Mouse (Mus musculus) megakaryocyte, embryonic 14.5 days (primary cell): ENCODE data around the gene Crebzf. TPM values are rescaled to one million over a fixed set of nuclear protein-coding genes. Genes with fewer than 3 reads are reported as not detected.

Source experiments
- H3K27me3 ChIP-seq: replicated peaks from 2 replicates; pipeline ENCODE3; 2012; ENCODE audit warnings: inconsistent platforms
- H3K36me3 ChIP-seq: replicated peaks from 2 replicates; pipeline ENCODE3; 2012; ENCODE audit warnings: low read length, inconsistent platforms, mixed read lengths
- H3K4me1 ChIP-seq: 2 replicates; pipeline ENCODE4 v1.6.1; 2012; ENCODE audit warnings: inconsistent platforms
- H3K4me3 ChIP-seq: replicated peaks from 2 replicates; pipeline ENCODE3; 2012; ENCODE audit warnings: moderate library complexity, mild to moderate bottlenecking, inconsistent platforms
- H3K9me3 ChIP-seq: 2 replicates; pipeline ENCODE4 v1.6.1; 2012; ENCODE audit warnings: inconsistent platforms
- FLI1 ChIP-seq: IDR thresholded peaks from 2 replicates; pipeline ENCODE4 v1.6.1; 2012; ENCODE audit warnings: low read length, inconsistent platforms, mixed read lengths
- GATA1 ChIP-seq: IDR thresholded peaks from 3 replicates; pipeline ENCODE4 v1.6.1; 2012; ENCODE audit warnings: mixed read lengths, low read length, inconsistent platforms, borderline replicate concordance
- polyA plus RNA-seq: library from polyadenylated mRNA; stranded (reverse); fragments of >175 nt; gene quantifications from 2 replicates; pipeline ENCODE4 v1.2.3, GENCODE M21; 2012; ENCODE audit warnings: low replicate concordance; ENCODE audit not compliant: insufficient read depth

Gene Crebzf
- polyA plus RNA-seq, 1 experiment: 18.7 TPM

DNA sequence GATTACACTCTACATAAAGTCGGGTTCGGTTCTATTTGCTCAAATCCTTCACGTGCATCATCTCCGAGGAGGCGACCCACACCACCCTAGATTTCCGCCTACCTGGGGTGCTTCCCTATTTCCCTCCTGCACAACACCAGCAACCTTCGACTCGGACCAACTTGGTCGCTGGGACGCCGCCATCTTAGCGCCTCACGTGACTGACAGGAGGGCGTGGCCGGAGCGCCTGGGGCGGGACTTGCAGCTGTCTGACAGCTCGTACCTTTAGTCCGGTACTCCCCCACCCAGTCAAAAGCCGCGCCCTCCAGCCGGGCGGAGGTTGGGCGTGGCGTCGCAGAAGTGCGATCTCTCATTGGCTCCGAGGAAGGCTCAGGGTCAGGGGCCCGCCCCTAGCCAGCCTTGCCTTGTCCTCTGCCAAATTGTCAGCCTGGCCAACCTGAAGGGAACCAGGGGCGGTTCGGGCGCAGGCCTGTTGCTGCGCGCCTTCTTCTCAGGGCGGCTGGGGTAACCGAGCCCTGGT, 33.3 kb downstream of the Crebzf start, which contains the start of gene Tmem126b:
Gene Tmem126b, minus strand, starts transcription at position 209 of the 520 bp plus-strand sequence.
- TF ChIP-seq GATA1 (no peak), FLI1 (no peak)
- no peaks in the 10 kb centered on the region for H3K27me3 ChIP-seq
- H3K4me1 ChIP-seq: peaks cover 28% of the 10 kb centered on the region
- peaks cover 17% of the 10 kb centered on the region for H3K36me3 ChIP-seq
- peak within 1 kb of the TSS; percentile 97 for H3K4me3 ChIP-seq
- no peaks in the 10 kb centered on the region for H3K9me3 ChIP-seq

DNA sequence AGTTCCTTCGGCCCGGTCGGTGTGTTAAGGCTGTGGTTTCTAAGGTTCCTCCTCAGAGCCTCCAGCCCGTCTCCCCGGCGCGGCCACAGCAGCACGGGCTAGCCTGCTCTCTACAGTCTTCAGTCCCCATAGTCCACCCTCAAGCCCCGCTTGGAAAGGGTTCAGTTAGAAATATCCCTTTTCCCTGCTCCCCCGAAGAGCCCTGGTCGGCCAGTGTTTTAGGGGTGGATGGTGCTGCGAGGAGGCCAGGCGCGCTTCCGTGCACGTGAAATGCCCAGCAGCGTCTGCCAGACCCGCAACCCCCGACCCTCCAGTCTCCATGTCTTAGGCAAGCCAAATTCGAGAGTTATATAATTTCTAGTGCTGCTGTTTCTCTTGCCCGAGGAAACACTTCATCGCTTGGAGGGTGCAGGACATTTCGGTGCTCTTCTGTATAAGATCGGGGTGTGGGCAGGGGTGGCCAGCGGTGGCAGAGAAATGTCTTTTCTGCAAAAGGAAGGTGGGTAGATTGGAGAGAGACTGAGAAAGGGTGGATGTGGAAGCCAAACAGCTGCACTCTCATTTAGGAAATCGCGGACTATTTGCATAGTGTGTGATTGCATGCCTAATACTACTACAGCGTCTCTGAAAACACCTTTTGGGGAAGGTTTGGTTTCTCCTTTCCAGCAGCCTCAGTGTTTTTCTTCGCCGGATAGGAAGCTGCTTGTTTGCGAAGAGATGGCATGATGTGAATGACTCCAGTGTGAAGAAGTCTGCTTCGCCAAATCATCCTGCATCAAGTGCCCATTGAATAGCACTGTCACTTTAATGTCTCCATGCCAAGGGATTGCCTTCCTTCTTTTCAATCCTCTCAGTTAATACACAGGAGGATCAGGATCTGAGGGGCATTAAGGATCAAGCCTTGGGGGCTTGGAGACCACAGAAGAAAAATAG, 34.0 kb downstream of the Crebzf start, which contains the start of gene Dlg2:
Gene Dlg2, plus strand, starts transcription at position 360 of the 933 bp plus-strand sequence.
- Histone ChIP-seq H3K36me3 (peaks cover 12% of the 10 kb centered on the region), H3K4me1 (peaks cover 28% of the 10 kb centered on the region), H3K4me3 (peak within 1 kb of the TSS; percentile 97), H3K9me3 (no peaks in the 10 kb centered on the region), H3K27me3 (no peaks in the 10 kb centered on the region)
- TF ChIP-seq GATA1 (no peak), FLI1 (no peak)

DNA sequence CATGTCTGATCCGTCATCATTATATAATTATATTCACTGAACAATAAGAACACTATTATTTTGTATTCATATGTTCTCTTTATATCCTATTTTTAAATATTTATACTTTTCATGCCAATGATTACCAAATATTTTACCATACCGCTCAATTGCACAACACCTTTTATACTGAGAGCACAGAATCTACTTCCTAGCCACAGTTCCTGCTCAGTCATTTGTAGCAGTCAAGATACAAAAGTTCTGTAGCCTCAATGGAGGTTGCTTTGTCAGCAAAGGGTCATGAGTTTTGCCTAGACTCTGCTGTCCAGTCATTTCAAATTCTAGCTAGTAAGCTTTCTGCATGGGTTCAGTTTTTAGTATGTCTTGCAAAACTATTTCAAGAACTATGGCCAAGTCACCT, 40.1 kb downstream of the Crebzf start:
- Histone ChIP-seq H3K9me3 (no peaks in the 10 kb centered on the region), H3K27me3 (no peaks in the 10 kb centered on the region), H3K36me3 (no peaks in the 10 kb centered on the region), H3K4me3 (no peak overlapping the region), H3K4me1 (no peaks in the 10 kb centered on the region)
- TF ChIP-seq GATA1 (no peak), FLI1 (no peak)

Other genes starting within 250 kb of the Crebzf start
- gene Ccdc83, start 177.0 kb upstream of the Crebzf start, polyA plus RNA-seq: not detected in 2 replicates
- gene Sytl2, start 140.5 kb upstream of the Crebzf start, polyA plus RNA-seq: 0.37 and 0.84 TPM in 2 replicates
- gene Ccdc89, start 16.2 kb upstream of the Crebzf start, polyA plus RNA-seq: 0.41 TPM in 1 of 2 replicates, not detected in the other
- gene Tmem126a, start 14.5 kb downstream of the Crebzf start, polyA plus RNA-seq: 3.2 and 9.4 TPM in 2 replicates
- 2.0 TPM in 1 of 2 replicates, not detected in the other for gene Tmem126b, start 33.3 kb downstream of the Crebzf start, polyA plus RNA-seq
- 4.1 and 5.8 TPM in 2 replicates for gene Dlg2, start 33.9 kb downstream of the Crebzf start, polyA plus RNA-seq